Mouse (Mus musculus): ENCODE results near the gene Rsl1d1.

- TF ChIP-seq EP300 (IDR thresholded peaks at IDR 0.05; ENCODE audit: low read depth): no peak
- no peak for TF ChIP-seq CTCF (IDR thresholded peaks at IDR 0.05; ENCODE audit: low read depth)
Measured at GRCm38 (mm10) chr16:11198467-11198866, 4.7 kb downstream of the Rsl1d1 start.

All from liver, postnatal 0 days (tissue).